Mouse (Mus musculus) neutrophil, adult 83 days (primary cell): Measurements from ENCODE around the gene Krtap7-1. TPM values are rescaled to one million over a fixed set of nuclear protein-coding genes. Genes with fewer than 3 reads are reported as not detected.

ENCODE experiments used
- total RNA-seq, 2 experiments: library from RNA; stranded (reverse); gene quantifications; one replicate each; pipeline ENCODE4 v1.2.4; 2023

Gene Krtap7-1
- not detected for total RNA-seq

GRCm38 (mm10) chr16:89508223-89508622, at the start of gene Krtap7-1:
Gene Krtap7-1 (minus strand): TSS chr16:89508323.

GRCm38 (mm10) chr16:89487852-89488251, 20.3 kb downstream of the Krtap7-1 start, which contains the start of gene Krtap8-1:
Gene Krtap8-1 (minus strand): TSS chr16:89487952.

Other genes starting within 250 kb of the Krtap7-1 start
- gene Krtap21-1, start 104.5 kb downstream of the Krtap7-1 start, total RNA-seq: not detected
- not detected for gene Krtap6-2, start 88.2 kb downstream of the Krtap7-1 start, total RNA-seq
- not detected for gene Krtap8-1, start 20.4 kb downstream of the Krtap7-1 start, total RNA-seq
- gene Krtap11-1, start 62.9 kb upstream of the Krtap7-1 start, total RNA-seq: not detected